Mouse (Mus musculus) heart, postnatal 0 days (tissue): ENCODE measurements around the gene Gm21992.

ENCODE experiments used
- CTCF ChIP-seq: IDR thresholded peaks from 2 replicates; pipeline ENCODE4 v1.5.1; 2016; ENCODE audit warnings: antibody characterized with exemption, control low read depth, low read depth
- EP300 ChIP-seq: IDR thresholded peaks from 2 replicates; pipeline ENCODE4 v1.6.1; 2016; ENCODE audit warnings: antibody characterized with exemption, low read depth

GRCm38 (mm10) chr19:4855470-4855820 is 44.0 kb upstream of the Gm21992 start:
- no peak for TF ChIP-seq CTCF
- TF ChIP-seq EP300: no peak
